Mouse (Mus musculus) left cerebral cortex, postnatal 36 days (tissue): Measurements from ENCODE around the gene Zdhhc11. TPM values are rescaled to one million over a fixed set of nuclear protein-coding genes. Genes with fewer than 3 reads are reported as not detected.

Experiments used
- DNase-seq, 2 experiments: peaks; one replicate each; pipeline ENCODE4 v3.0.0; 2021 to 2022; ENCODE audit warnings: low spot score in 2 of 2, mixed read lengths in 1 of 2
- intact Hi-C: fragments of 180-260 bp; cut with DNase I; formaldehyde crosslinking; loops from one replicate; pipeline ENCODE4 v1.15.1; 2025
- total RNA-seq, 2 experiments: library from RNA; stranded (reverse); gene quantifications; 2 replicates each; pipeline ENCODE4 v1.2.3; 2021

Zdhhc11 gene
- total RNA-seq, result not detected

- no peak for DNase-seq
- intact Hi-C loops, result no loop called here
Measured at GRCm38 (mm10) chr13:73963551-73963950, at the start of gene Zdhhc11. TSS of gene Zdhhc11 (plus strand) at chr13:73963851.

GRCm38 (mm10) chr13:73932201-73932600, 31.4 kb upstream of the Zdhhc11 start:
- DNase-seq, result no peak
- intact Hi-C loops, result no loop called here

- no peak for DNase-seq
- intact Hi-C loops, result no loop called here
Measured at GRCm38 (mm10) chr13:73936938-73937320, 26.7 kb upstream of the Zdhhc11 start.

- intact Hi-C loops, result no loop called here
- DNase-seq, result peak; percentile 91
Measured at GRCm38 (mm10) chr13:73937321-73938176, 26.1 kb upstream of the Zdhhc11 start, which contains the start of the genes Trip13 and Brd9. TSS of gene Trip13 (minus strand) at chr13:73937784. TSS of gene Brd9 (plus strand) at chr13:73937811.

- no peak for DNase-seq
- intact Hi-C loops, result no loop called here
Measured at GRCm38 (mm10) chr13:73938177-73938560, 25.5 kb upstream of the Zdhhc11 start.

- no peak for DNase-seq
- intact Hi-C loops, result no loop called here
Measured at GRCm38 (mm10) chr13:73939101-73939500, 24.6 kb upstream of the Zdhhc11 start.

GRCm38 (mm10) chr13:73944606-73945005, 19.0 kb upstream of the Zdhhc11 start:
- no peak for DNase-seq
- intact Hi-C loops, result no loop called here

- intact Hi-C loops, result loop anchor here (10.0 kb wide), 1 partner anchor 231 kb away; no protein-coding TSS in a partner anchor
- DNase-seq, result peak in 1 of 2 experiments; percentile 23
Measured at GRCm38 (mm10) chr13:73953551-73954130, 10.0 kb upstream of the Zdhhc11 start.

- no peak for DNase-seq
- intact Hi-C loops, result loop anchor here (10.0 kb wide), 1 partner anchor 230 kb away; no protein-coding TSS in a partner anchor
Measured at GRCm38 (mm10) chr13:73954666-73955065, 9.0 kb upstream of the Zdhhc11 start.

- DNase-seq, result no peak
- intact Hi-C loops, result loop anchor here (10.0 kb wide), 1 partner anchor 229 kb away; no protein-coding TSS in a partner anchor
Measured at GRCm38 (mm10) chr13:73955531-73955930, 8.1 kb upstream of the Zdhhc11 start.

GRCm38 (mm10) chr13:73960117-73960652, 3.5 kb upstream of the Zdhhc11 start:
- intact Hi-C loops, result no loop called here
- DNase-seq, result peak; percentile 33 to 37

GRCm38 (mm10) chr13:73961177-73961576, 2.5 kb upstream of the Zdhhc11 start:
- DNase-seq, result peak in 1 of 2 experiments; percentile 7
- intact Hi-C loops, result no loop called here

- peak in 1 of 2 experiments; percentile 13 for DNase-seq
- intact Hi-C loops, result loop anchor here (2.0 kb wide), 2 partner anchors 56 to 330 kb away; no protein-coding TSS in a partner anchor
Measured at GRCm38 (mm10) chr13:73970545-73971448, 7.1 kb downstream of the Zdhhc11 start.

GRCm38 (mm10) chr13:73974523-73974922, 10.9 kb downstream of the Zdhhc11 start:
- DNase-seq, result no peak
- intact Hi-C loops, result no loop called here

- intact Hi-C loops, result no loop called here
- DNase-seq, result no peak
Measured at GRCm38 (mm10) chr13:73976935-73977334, 13.3 kb downstream of the Zdhhc11 start.

GRCm38 (mm10) chr13:73990325-73990724, 26.7 kb downstream of the Zdhhc11 start:
- DNase-seq, result no peak
- intact Hi-C loops, result no loop called here

GRCm38 (mm10) chr13:73990761-73991160, 27.1 kb downstream of the Zdhhc11 start:
- intact Hi-C loops, result no loop called here
- no peak for DNase-seq

- no peak for DNase-seq
- intact Hi-C loops, result no loop called here
Measured at GRCm38 (mm10) chr13:73991267-73991666, 27.6 kb downstream of the Zdhhc11 start.

GRCm38 (mm10) chr13:73996456-73996855, 32.8 kb downstream of the Zdhhc11 start:
- DNase-seq, result no peak
- intact Hi-C loops, result no loop called here
